Mouse (Mus musculus): Measurements from ENCODE around the gene Stxbp5.

DNA sequence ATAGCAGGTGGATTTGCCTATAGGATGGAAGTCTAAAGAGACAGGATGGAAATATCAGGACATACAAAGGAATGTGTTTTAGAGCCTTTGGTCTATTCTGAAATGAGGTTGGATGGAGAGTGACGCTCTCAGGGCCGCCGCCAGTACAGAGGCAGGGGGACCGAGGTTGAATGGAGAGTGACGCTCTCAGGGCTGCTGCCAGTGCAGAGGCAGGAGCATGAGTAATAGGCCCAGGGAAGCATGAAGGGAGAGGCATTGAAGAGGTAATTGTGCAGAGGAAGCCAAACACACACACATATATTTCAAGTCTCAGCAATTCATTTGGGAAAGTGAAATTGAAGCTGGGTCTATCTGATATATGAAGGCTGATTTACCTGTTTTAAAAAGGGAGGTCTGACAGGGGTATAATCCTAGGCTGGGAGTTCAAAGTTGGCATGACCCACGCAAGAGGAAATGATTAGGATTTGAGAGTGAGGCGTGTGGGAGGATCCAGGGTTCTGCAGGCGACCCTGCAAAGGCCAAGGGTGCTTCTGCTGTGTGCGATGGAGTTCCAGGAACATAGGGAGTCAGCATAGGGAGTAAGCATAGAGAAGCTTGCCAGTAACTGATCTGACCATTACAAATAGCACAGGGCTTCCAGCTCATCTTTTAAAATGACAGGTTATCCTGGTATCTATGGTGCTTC is 168.7 kb downstream of the Stxbp5 start:
- TF ChIP-seq POLR2A (IDR thresholded peaks at IDR 0.05; ENCODE audit: borderline replicate concordance, low read depth, low read length) (no peak), CTCF (IDR thresholded peaks at IDR 0.05; ENCODE audit: low read depth, low read length) (no peak)
